8 mouse cellular contexts compared by ENCODE assay signal in the genomic region with DNA sequence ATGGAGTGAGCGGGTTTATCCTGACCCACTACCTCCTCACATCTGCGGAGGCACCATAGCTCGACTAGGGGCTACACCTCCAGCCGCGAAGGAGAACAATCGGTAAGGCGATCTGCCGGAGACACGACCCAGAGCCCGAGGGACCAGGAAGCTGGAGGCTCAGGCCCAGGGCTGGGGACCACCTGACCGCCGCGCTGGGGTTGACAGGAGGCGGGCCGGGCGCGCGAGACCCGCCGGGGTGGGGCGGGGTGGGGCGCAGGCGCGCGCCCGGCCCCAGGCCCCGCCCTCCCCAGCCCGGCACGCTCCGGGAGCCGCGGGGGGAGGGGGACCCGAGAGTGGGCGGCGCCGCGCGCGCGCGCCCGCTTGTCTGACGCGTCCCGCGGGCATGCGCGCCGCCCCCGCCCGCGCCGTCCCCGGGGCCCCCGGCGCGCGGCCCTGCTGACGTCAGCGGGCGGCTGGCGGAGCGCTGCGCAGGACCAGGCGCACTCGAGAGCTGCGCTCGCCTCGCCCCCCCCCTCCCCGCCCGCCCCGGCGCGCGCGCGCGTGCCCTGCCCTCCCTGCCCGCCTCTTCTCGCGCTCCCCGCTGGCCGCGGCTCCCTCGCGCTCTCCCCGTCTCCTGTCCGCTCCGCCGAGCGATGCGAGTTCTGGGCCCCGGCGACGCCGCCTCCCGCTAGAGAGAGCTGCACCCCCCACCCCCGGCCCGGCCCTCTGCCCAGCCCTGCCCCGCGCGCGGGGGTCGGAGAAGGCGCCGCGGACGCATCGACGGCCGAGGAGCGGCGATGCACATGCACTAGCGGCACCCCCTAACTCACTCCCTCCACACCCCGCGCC. TPM values are rescaled to one million over a fixed set of nuclear protein-coding genes. Genes with fewer than 3 reads are reported as not detected.
DNase-seq lines count a peak whose midpoint lies in the region; ATAC-seq and TF ChIP-seq lines count a peak whose summit lies in the region.

No protein-coding gene starts in this region.

- TF ChIP-seq CTCF in liver, embryonic 14.5 days (IDR thresholded peaks at IDR 0.05; ENCODE audit: low read depth): no peak

- 1% methylated on average over 32 of the region's 116 CpGs for WGBS in forebrain, embryonic 11.5 days
- under 1% methylated on average over 45 of the region's 116 CpGs for WGBS in heart, embryonic 15.5 days
- WGBS in liver, embryonic 14.5 days (ENCODE audit: insufficient replicate concordance): 1% methylated on average over 69 of the region's 116 CpGs
- 0% methylated on average over 49 of the region's 116 CpGs for WGBS in neural tube, embryonic 15.5 days

- H3K4me1 ChIP-seq in brown adipose tissue, adult 24 weeks (ENCODE audit: control insufficient read depth, insufficient read depth, insufficient read length, low read length): peaks cover 8% of the 10 kb centered on the region
- H3K4me1 ChIP-seq in forebrain, embryonic 11.5 days (replicated peaks; ENCODE audit: control insufficient read depth, insufficient read depth, low read length): peaks cover 12% of the 10 kb centered on the region; the same call in 1 of the 2 replicates
- H3K4me1 ChIP-seq in heart, embryonic 15.5 days (replicated peaks): peaks cover 23% of the 10 kb centered on the region
- no peaks in the 10 kb centered on the region; a peak in 1 of 4 replicates for H3K4me1 ChIP-seq in liver, embryonic 14.5 days (replicated peaks; ENCODE audit: control insufficient read depth in 2 of 2, insufficient read depth in 2 of 2, low read length in 1 of 2)
- H3K4me1 ChIP-seq in neural tube, embryonic 15.5 days: peaks cover 29% of the 10 kb centered on the region

- H3K4me2 ChIP-seq in forebrain, embryonic 11.5 days (ENCODE audit: low read depth, low read length, severe bottlenecking): peak overlapping the region; percentile 88
- H3K4me2 ChIP-seq in heart, embryonic 15.5 days: peak overlapping the region; percentile 89
- peak overlapping the region; percentile 72 for H3K4me2 ChIP-seq in liver, embryonic 14.5 days (ENCODE audit: low read depth)
- peak overlapping the region; percentile 66 for H3K4me2 ChIP-seq in neural tube, embryonic 15.5 days

- no peaks in the 10 kb centered on the region for H3K9me3 ChIP-seq in forebrain, embryonic 11.5 days (ENCODE audit: control insufficient read depth, low read length)
- no peaks in the 10 kb centered on the region for H3K9me3 ChIP-seq in heart, embryonic 15.5 days (replicated peaks)
- H3K9me3 ChIP-seq in liver, embryonic 14.5 days (ENCODE audit: control insufficient read depth, low read length): no peaks in the 10 kb centered on the region
- no peaks in the 10 kb centered on the region for H3K9me3 ChIP-seq in neural tube, embryonic 15.5 days (replicated peaks)

- no peak for TF ChIP-seq EP300 in liver, embryonic 14.5 days (IDR thresholded peaks at IDR 0.05; ENCODE audit: low read depth)

- ATAC-seq in CD4-positive, CD25-positive, alpha-beta regulatory T cell, adult 4 months: peak; percentile 32
- ATAC-seq in forebrain, embryonic 11.5 days (replicated peaks; ENCODE audit: low FRiP score): peak; percentile 82
- peak; percentile 87 for ATAC-seq in heart, embryonic 15.5 days (replicated peaks; ENCODE audit: insufficient number of reproducible peaks, insufficient read depth, low FRiP score, low read depth)
- peak; percentile 86 for ATAC-seq in liver, embryonic 14.5 days (ENCODE audit: insufficient read depth)
- peak; percentile 88 for ATAC-seq in neural tube, embryonic 15.5 days (ENCODE audit: low FRiP score)

- peak overlapping the region; percentile 88 for H3K9ac ChIP-seq in forebrain, embryonic 11.5 days (ENCODE audit: low read length)
- H3K9ac ChIP-seq in heart, embryonic 15.5 days: peak overlapping the region; percentile 77
- no peak overlapping the region for H3K9ac ChIP-seq in liver, embryonic 14.5 days (replicated peaks)
- peak overlapping the region; percentile 93 for H3K9ac ChIP-seq in neural tube, embryonic 15.5 days (replicated peaks)

- H3K4me3 ChIP-seq in brown adipose tissue, adult 24 weeks (ENCODE audit: insufficient read depth, low read depth, low read length): peak overlapping the region; percentile 75
- peak overlapping the region; percentile 71 for H3K4me3 ChIP-seq in forebrain, embryonic 11.5 days (ENCODE audit: low read depth, low read length)
- H3K4me3 ChIP-seq in heart, embryonic 15.5 days: peak overlapping the region; percentile 81
- peak overlapping the region; percentile 35 to 55 for H3K4me3 ChIP-seq in liver, embryonic 14.5 days (ENCODE audit: insufficient read depth in 1 of 2, low read depth in 2 of 2, low read length in 2 of 2)
- H3K4me3 ChIP-seq in neural tube, embryonic 15.5 days (replicated peaks): peak overlapping the region; percentile 80

- peak; percentile 95 for DNase-seq in forebrain, embryonic 11.5 days (ENCODE audit: low spot score)
- peak; percentile 92 for DNase-seq in kidney, postnatal 14 days
- peak in 2 of 3 experiments; percentile 17 to 29 for DNase-seq in liver, embryonic 14.5 days (ENCODE audit: low read depth in 3 of 3, low spot score in 3 of 3)
- DNase-seq in thymus, postnatal 0 days (ENCODE audit: low spot score): peak; percentile 76

- H3K36me3 ChIP-seq in forebrain, embryonic 11.5 days (ENCODE audit: control insufficient read depth, insufficient read depth, low read length): no peaks in the 10 kb centered on the region
- no peaks in the 10 kb centered on the region for H3K36me3 ChIP-seq in heart, embryonic 15.5 days
- no peaks in the 10 kb centered on the region for H3K36me3 ChIP-seq in liver, embryonic 14.5 days (replicated peaks; ENCODE audit: control insufficient read depth, insufficient read depth, low read depth)
- H3K36me3 ChIP-seq in neural tube, embryonic 15.5 days: no peaks in the 10 kb centered on the region

- H3K27me3 ChIP-seq in forebrain, embryonic 11.5 days (ENCODE audit: control insufficient read depth, insufficient read depth, low read length): no peaks in the 10 kb centered on the region
- H3K27me3 ChIP-seq in heart, embryonic 15.5 days: peaks cover 17% of the 10 kb centered on the region; the same call in 1 of the 2 replicates
- H3K27me3 ChIP-seq in liver, embryonic 14.5 days (ENCODE audit: control insufficient read depth, insufficient read depth, low read length): peaks cover 56% of the 10 kb centered on the region
- no peaks in the 10 kb centered on the region for H3K27me3 ChIP-seq in neural tube, embryonic 15.5 days (replicated peaks)

- peak overlapping the region; percentile 70 for H3K27ac ChIP-seq in brown adipose tissue, adult 24 weeks (replicated peaks; ENCODE audit: low read depth, low read length)
- peak overlapping the region; percentile 83 for H3K27ac ChIP-seq in forebrain, embryonic 11.5 days (ENCODE audit: low read depth, low read length)
- H3K27ac ChIP-seq in heart, embryonic 15.5 days: peak overlapping the region; percentile 77
- H3K27ac ChIP-seq in liver, embryonic 14.5 days: no peak overlapping the region
- H3K27ac ChIP-seq in neural tube, embryonic 15.5 days (replicated peaks): peak overlapping the region; percentile 97

RNA-seq across cellular contexts. Expression of a gene that starts 0.5 kb away (rescaled TPM):
- under 1 TPM in 1 of 2 experiments, not detected in 1; 0.43 TPM for polyA plus RNA-seq in CD4-positive, CD25-positive, alpha-beta regulatory T cell, adult 4 months (2017; shearing (Covaris generic))
- 28.1 and 37.5 TPM in 2 replicates for polyA plus RNA-seq in brown adipose tissue, adult 24 weeks (2012; ENCODE audit: insufficient read depth, insufficient read length, missing spikeins)
- polyA plus RNA-seq in forebrain, embryonic 11.5 days (2014; fragmentation: Nextera tagmentation; extraction: Ambion mirVana): 45.5 and 48.2 TPM in 2 replicates
- 11.0 and 13.0 TPM in 2 replicates for polyA plus RNA-seq in heart, embryonic 15.5 days (2015; fragmentation: Nextera tagmentation; extraction: Ambion mirVana)
- 0.37 and 0.88 TPM in 2 replicates for polyA plus RNA-seq in liver, embryonic 14.5 days (2012; rRNA removed)
- 0.14 and 0.28 TPM in 2 replicates for polyA plus RNA-seq in liver, embryonic 14.5 days (2014; fragmentation: Nextera tagmentation; extraction: Ambion mirVana)
- polyA plus RNA-seq in neural tube, embryonic 15.5 days (2015; fragmentation: Nextera tagmentation; extraction: Ambion mirVana): 203 and 251 TPM in 2 replicates
- 0.60 and 0.63 TPM in 2 replicates for polyA plus RNA-seq in thymus, postnatal 0 days (2015; fragmentation: Nextera tagmentation; extraction: Ambion mirVana)

Comparison
In these comparisons a context has a peak if more than half of its experiments do, and no peak if none do; other contexts are left out.
1. ATAC-seq: peak in every context shown above with its lines; median percentile 88 in neural tube, embryonic 15.5 days; 87 in heart, embryonic 15.5 days; 86 in liver, embryonic 14.5 days; 82 in forebrain, embryonic 11.5 days; 32 in CD4-positive, CD25-positive, alpha-beta regulatory T cell, adult 4 months.
2. DNase-seq: peak in every context shown above with its lines; median percentile 95 in forebrain, embryonic 11.5 days; 92 in kidney, postnatal 14 days; 76 in thymus, postnatal 0 days; 23 in liver, embryonic 14.5 days.